Mouse (Mus musculus): ENCODE data around the gene Dgkd.

DNA sequence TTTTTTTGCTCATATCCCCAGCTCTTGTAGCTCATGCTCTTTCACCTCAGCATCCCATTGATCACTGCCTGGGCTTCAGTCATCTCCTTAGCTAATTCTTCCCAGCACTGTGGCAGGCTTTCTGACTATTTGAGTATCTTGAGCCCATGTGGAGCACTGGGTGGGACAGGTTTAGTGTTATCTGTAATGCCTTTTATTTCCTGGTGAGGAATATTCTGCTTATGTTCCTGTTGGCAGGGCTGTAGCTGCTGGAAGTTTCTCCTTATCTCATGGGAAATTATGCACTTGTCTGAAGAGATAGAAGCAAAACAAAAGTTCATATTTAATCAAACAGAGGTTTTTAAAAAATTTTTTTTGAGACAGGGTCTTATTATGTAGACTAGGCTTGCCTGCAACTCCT, 56.5 kb downstream of the Dgkd start:
- no peak for TF ChIP-seq EP300 (optimal IDR thresholded peaks at IDR 0.05)
- no peak for TF ChIP-seq CTCF (IDR thresholded peaks at IDR 0.05; ENCODE audit: low read depth)
